Mouse (Mus musculus) embryonic facial prominence, embryonic 15.5 days (tissue): Measurements from ENCODE around the gene Uspl1. TPM values are rescaled to one million over a fixed set of nuclear protein-coding genes. Genes with fewer than 3 reads are reported as not detected.

ENCODE experiments used
- ATAC-seq: fragments of 200-750 bp; cut with Nextera tagmentation; 2 replicates; pipeline ENCODE4 v1.8.0; 2017; ENCODE audit warnings: low read depth, moderate TSS enrichment; ENCODE audit not compliant: insufficient number of reproducible peaks, low FRiP score, low TSS enrichment
- H3K27ac ChIP-seq: fragments of 300-500 bp; sonication (generic); replicated peaks from 2 replicates; pipeline ENCODE4 v1.5.1; 2015; ENCODE audit warnings: mild to moderate bottlenecking, inconsistent platforms
- H3K27me3 ChIP-seq: fragments of 300-500 bp; sonication (generic); 2 replicates; pipeline ENCODE4 v1.6.1; 2015; ENCODE audit warnings: inconsistent platforms
- H3K36me3 ChIP-seq: fragments of 300-500 bp; sonication (generic); 2 replicates; pipeline ENCODE4 v1.6.1; 2015; ENCODE audit warnings: mild to moderate bottlenecking, inconsistent platforms
- H3K4me1 ChIP-seq: fragments of 300-500 bp; sonication (generic); 2 replicates; pipeline ENCODE4 v1.6.1; 2015; ENCODE audit warnings: inconsistent platforms
- H3K4me2 ChIP-seq: fragments of 300-500 bp; sonication (generic); replicated peaks from 2 replicates; pipeline ENCODE4 v1.6.1; 2015; ENCODE audit warnings: mild to moderate bottlenecking, inconsistent platforms
- H3K4me3 ChIP-seq: fragments of 300-500 bp; sonication (generic); replicated peaks from 2 replicates; pipeline ENCODE4 v1.5.1; 2015; ENCODE audit warnings: mild to moderate bottlenecking, inconsistent platforms
- H3K9ac ChIP-seq: fragments of 300-500 bp; sonication (generic); 2 replicates; pipeline ENCODE4 v1.6.1; 2015; ENCODE audit warnings: inconsistent platforms
- H3K9me3 ChIP-seq: fragments of 300-500 bp; sonication (generic); replicated peaks from 2 replicates; pipeline ENCODE4 v1.6.1; 2016; ENCODE audit warnings: inconsistent platforms
- WGBS: fragments of 180-500 bp; shearing (Covaris S2); methylation state at CpG from one replicate; pipeline ENCODE4 v1.1.7; 2015; 5-methylcytosine and 5-hydroxymethylcytosine counted together
- polyA plus RNA-seq: library from polyadenylated mRNA; unstranded; fragments of >200 nt; fragmentation: Nextera tagmentation; extraction: Ambion mirVana; gene quantifications from 2 replicates; pipeline ENCODE4 v1.2.1, GENCODE M21; 2015

Gene Uspl1
- polyA plus RNA-seq, 1 experiment from 2014 or later: 36.0 TPM

- no peak overlapping the region for H3K4me2 ChIP-seq
- H3K4me3 ChIP-seq: no peak overlapping the region
- no peaks in the 10 kb centered on the region for H3K27me3 ChIP-seq
- no peaks in the 10 kb centered on the region for H3K9me3 ChIP-seq
- ATAC-seq: no peak
- H3K4me1 ChIP-seq: 0 out of 2 replicates have a peak, but pooled peaks cover 2% of the 10 kb centered on the region
- H3K36me3 ChIP-seq: no peaks in the 10 kb centered on the region
- WGBS: 70% methylated on average over 9 of the region's 9 CpGs
- no peak overlapping the region for H3K27ac ChIP-seq
- H3K9ac ChIP-seq: no peak overlapping the region
Observed at GRCm38 (mm10) chr5:149168816-149169215, 15.3 kb upstream of the Uspl1 start.

GRCm38 (mm10) chr5:149170841-149171588 is 13.1 kb upstream of the Uspl1 start:
- Histone ChIP-seq H3K9ac (no peak overlapping the region), H3K36me3 (no peaks in the 10 kb centered on the region), H3K4me1 (0 out of 2 replicates have a peak, but pooled peaks cover 2% of the 10 kb centered on the region), H3K27me3 (no peaks in the 10 kb centered on the region), H3K4me2 (no peak overlapping the region), H3K9me3 (no peaks in the 10 kb centered on the region), H3K4me3 (no peak overlapping the region), H3K27ac (no peak overlapping the region)
- WGBS: 54% methylated on average over 8 of the region's 8 CpGs
- no peak for ATAC-seq

GRCm38 (mm10) chr5:149172246-149172645 is 11.9 kb upstream of the Uspl1 start:
- no peaks in the 10 kb centered on the region for H3K36me3 ChIP-seq
- H3K9me3 ChIP-seq: no peaks in the 10 kb centered on the region
- 47% methylated on average over 10 of the region's 10 CpGs for WGBS
- no peak overlapping the region for H3K4me3 ChIP-seq
- 0 out of 2 replicates have a peak, but pooled peaks cover 2% of the 10 kb centered on the region for H3K4me1 ChIP-seq
- no peak overlapping the region for H3K9ac ChIP-seq
- H3K4me2 ChIP-seq: no peak overlapping the region
- no peak overlapping the region for H3K27ac ChIP-seq
- ATAC-seq: no peak
- H3K27me3 ChIP-seq: no peaks in the 10 kb centered on the region

- ATAC-seq: no peak
- WGBS: 85% methylated on average over 7 of the region's 7 CpGs
- Histone ChIP-seq H3K4me3 (no peak overlapping the region), H3K27ac (no peak overlapping the region), H3K27me3 (no peaks in the 10 kb centered on the region), H3K4me1 (0 out of 2 replicates have a peak, but pooled peaks cover 2% of the 10 kb centered on the region), H3K4me2 (no peak overlapping the region), H3K36me3 (no peaks in the 10 kb centered on the region), H3K9ac (no peak overlapping the region), H3K9me3 (no peaks in the 10 kb centered on the region)
Observed at GRCm38 (mm10) chr5:149174527-149174926, 9.6 kb upstream of the Uspl1 start.

GRCm38 (mm10) chr5:149175736-149176135 is 8.4 kb upstream of the Uspl1 start:
- Histone ChIP-seq H3K4me1 (0 out of 2 replicates have a peak, but pooled peaks cover 2% of the 10 kb centered on the region), H3K27ac (no peak overlapping the region), H3K9me3 (no peaks in the 10 kb centered on the region), H3K4me2 (no peak overlapping the region), H3K4me3 (no peak overlapping the region), H3K9ac (no peak overlapping the region), H3K36me3 (no peaks in the 10 kb centered on the region), H3K27me3 (no peaks in the 10 kb centered on the region)
- WGBS: 86% methylated on average over 6 of the region's 6 CpGs
- ATAC-seq: no peak

GRCm38 (mm10) chr5:149178095-149178494 is 6.1 kb upstream of the Uspl1 start:
- Histone ChIP-seq H3K9me3 (no peaks in the 10 kb centered on the region), H3K4me3 (no peak overlapping the region), H3K27ac (no peak overlapping the region), H3K4me1 (no peaks in the 10 kb centered on the region), H3K9ac (no peak overlapping the region), H3K36me3 (no peaks in the 10 kb centered on the region), H3K27me3 (no peaks in the 10 kb centered on the region), H3K4me2 (no peak overlapping the region)
- WGBS: 57% methylated on average over 5 of the region's 5 CpGs
- ATAC-seq: no peak

- Histone ChIP-seq H3K4me2 (no peak overlapping the region), H3K9me3 (no peaks in the 10 kb centered on the region), H3K4me1 (no peaks in the 10 kb centered on the region), H3K9ac (no peak overlapping the region), H3K27ac (no peak overlapping the region), H3K36me3 (no peaks in the 10 kb centered on the region), H3K4me3 (no peak overlapping the region), H3K27me3 (no peaks in the 10 kb centered on the region)
- ATAC-seq: no peak
- 72% methylated on average over 3 of the region's 3 CpGs for WGBS
Observed at GRCm38 (mm10) chr5:149179826-149180225, 4.3 kb upstream of the Uspl1 start.

GRCm38 (mm10) chr5:149182186-149182870 is 1.8 kb upstream of the Uspl1 start:
- Histone ChIP-seq H3K9ac (no peak overlapping the region), H3K36me3 (no peaks in the 10 kb centered on the region), H3K27me3 (no peaks in the 10 kb centered on the region), H3K4me3 (no peak overlapping the region), H3K4me1 (peaks cover 14% of the 10 kb centered on the region), H3K27ac (no peak overlapping the region), H3K4me2 (no peak overlapping the region), H3K9me3 (no peaks in the 10 kb centered on the region)
- WGBS: 75% methylated on average over 5 of the region's 5 CpGs
- no peak for ATAC-seq

- H3K9ac ChIP-seq: no peak overlapping the region
- H3K4me2 ChIP-seq: peak overlapping the region; percentile 51
- peak overlapping the region; percentile 71 for H3K4me3 ChIP-seq
- 45% methylated on average over 1 of the region's 1 CpGs for WGBS
- ATAC-seq: no peak
- no peaks in the 10 kb centered on the region for H3K27me3 ChIP-seq
- H3K36me3 ChIP-seq: no peaks in the 10 kb centered on the region
- H3K9me3 ChIP-seq: no peaks in the 10 kb centered on the region
- peaks cover 14% of the 10 kb centered on the region for H3K4me1 ChIP-seq
- peak overlapping the region; percentile 99 for H3K27ac ChIP-seq
Observed at GRCm38 (mm10) chr5:149183122-149183521, 1.0 kb upstream of the Uspl1 start.

- peak; percentile 41 for ATAC-seq
- H3K27ac ChIP-seq: peak overlapping the region; percentile 99
- peaks cover 14% of the 10 kb centered on the region for H3K4me1 ChIP-seq
- no peaks in the 10 kb centered on the region for H3K27me3 ChIP-seq
- WGBS: 0% methylated on average over 13 of the region's 13 CpGs
- no peaks in the 10 kb centered on the region for H3K9me3 ChIP-seq
- H3K4me3 ChIP-seq: peak overlapping the region; percentile 71
- H3K4me2 ChIP-seq: peak overlapping the region; percentile 51
- no peaks in the 10 kb centered on the region for H3K36me3 ChIP-seq
- H3K9ac ChIP-seq: peak overlapping the region; percentile 80
Observed at GRCm38 (mm10) chr5:149183721-149184103, 438 bp upstream of the Uspl1 start.

GRCm38 (mm10) chr5:149184844-149185186 is 665 bp downstream of the Uspl1 start:
- under 1% methylated on average over 20 of the region's 20 CpGs for WGBS
- peaks cover 11% of the 10 kb centered on the region for H3K36me3 ChIP-seq
- ATAC-seq: peak; percentile 4; the same call in 1 of the 2 replicates

More at GRCm38 (mm10) chr5:149184844-149185186, 665 bp downstream of the Uspl1 start:
- H3K9me3 ChIP-seq: no peaks in the 10 kb centered on the region
- peak overlapping the region; percentile 66 for H3K4me2 ChIP-seq
- H3K4me3 ChIP-seq: peak overlapping the region; percentile 71
- H3K4me1 ChIP-seq: peaks cover 14% of the 10 kb centered on the region
- no peaks in the 10 kb centered on the region for H3K27me3 ChIP-seq
- H3K27ac ChIP-seq: peak overlapping the region; percentile 89
- peak overlapping the region; percentile 50 for H3K9ac ChIP-seq
